Mouse (Mus musculus) hindbrain, postnatal 0 days (tissue): Measurements from ENCODE around the gene Gm20662. TPM values are rescaled to one million over a fixed set of nuclear protein-coding genes. Genes with fewer than 3 reads are reported as not detected.

Source experiments
- ATAC-seq: fragments of 200-750 bp; cut with Nextera tagmentation; 2 replicates; pipeline ENCODE4 v1.8.0; 2017; ENCODE audit warnings: mild to moderate bottlenecking, moderate TSS enrichment, moderate library complexity
- DNase-seq: peaks from one replicate; pipeline ENCODE4 v3.0.0-alpha.2; 2015; ENCODE audit warnings: low spot score
- H3K27ac ChIP-seq: fragments of 300-500 bp; sonication (generic); 2 replicates; pipeline ENCODE4 v1.5.1; 2014; ENCODE audit warnings: mild to moderate bottlenecking
- H3K27me3 ChIP-seq: fragments of 300-500 bp; sonication (generic); 2 replicates; pipeline ENCODE4 v1.6.1; 2014; ENCODE audit warnings: low read length, mixed read lengths; ENCODE audit not compliant: insufficient read depth
- H3K36me3 ChIP-seq: fragments of 300-500 bp; sonication (generic); 2 replicates; pipeline ENCODE4 v1.6.1; 2014; ENCODE audit warnings: low read length, mixed read lengths; ENCODE audit not compliant: insufficient read depth
- H3K4me1 ChIP-seq: fragments of 300-500 bp; sonication (generic); 2 replicates; pipeline ENCODE4 v1.6.1; 2014; ENCODE audit warnings: antibody characterized with exemption, low read length, mixed read lengths; ENCODE audit not compliant: insufficient read depth
- H3K4me2 ChIP-seq: fragments of 300-500 bp; sonication (generic); 2 replicates; pipeline ENCODE4 v1.6.1; 2014; ENCODE audit warnings: low read depth, mild to moderate bottlenecking, low read length, moderate library complexity, mixed read lengths
- H3K4me3 ChIP-seq: fragments of 300-500 bp; sonication (generic); 2 replicates; pipeline ENCODE4 v1.5.1; 2014; ENCODE audit warnings: low read length
- H3K9ac ChIP-seq: fragments of 300-500 bp; sonication (generic); replicated peaks from 2 replicates; pipeline ENCODE4 v1.6.1; 2014; ENCODE audit warnings: mild to moderate bottlenecking, low read length, moderate library complexity, mixed read lengths
- H3K9me3 ChIP-seq: fragments of 300-500 bp; sonication (generic); 2 replicates; pipeline ENCODE4 v1.6.1; 2016; ENCODE audit warnings: low read length, mixed read lengths
- CTCF ChIP-seq: IDR thresholded peaks from 2 replicates; pipeline ENCODE4 v1.5.1; 2016; ENCODE audit warnings: antibody characterized with exemption, control low read depth, low read depth
- WGBS: fragments of 180-500 bp; shearing (Covaris S2); extraction: QIAGEN DNeasy Blood & Tissue Kit; methylation state at CpG from one replicate; pipeline ENCODE4 v1.1.7; 2014; 5-methylcytosine and 5-hydroxymethylcytosine counted together
- polyA plus RNA-seq: library from polyadenylated mRNA; unstranded; fragments of >200 nt; fragmentation: Nextera tagmentation; extraction: Ambion mirVana; gene quantifications from 2 replicates; pipeline ENCODE4 v1.2.1, GENCODE M21; 2015
- total RNA-seq: library from RNA; depleted of rRNA; stranded (reverse); fragments of >200 nt; gene quantifications from 2 replicates; pipeline ENCODE4 v1.2.3, GENCODE M21; 2014

The Gm20662 gene
- total and polyA plus RNA-seq, 2 experiments from 2014 or later = 3.3 TPM; not detected in 1

GRCm38 (mm10) chr9:107974491-107975171, 21.5 kb upstream of the Gm20662 start:
- H3K27ac ChIP-seq = no peak overlapping the region
- no peaks in the 10 kb centered on the region for H3K27me3 ChIP-seq
- no peak for ATAC-seq
- H3K4me1 ChIP-seq = no peaks in the 10 kb centered on the region
- TF ChIP-seq CTCF = no peak
- H3K4me3 ChIP-seq = no peak overlapping the region
- H3K36me3 ChIP-seq = no peaks in the 10 kb centered on the region
- no peak overlapping the region for H3K4me2 ChIP-seq
- no peak for DNase-seq
- 83% methylated on average over 10 of the region's 10 CpGs for WGBS
- H3K9me3 ChIP-seq = no peaks in the 10 kb centered on the region
- no peak overlapping the region for H3K9ac ChIP-seq

GRCm38 (mm10) chr9:107975399-107976386, 20.5 kb upstream of the Gm20662 start, which contains the start of gene Uba7:
TSS of gene Uba7 (plus strand) at chr9:107975505.
- no peak for ATAC-seq
- DNase-seq = no peak
- no peak within 1 kb of the TSS for H3K27ac ChIP-seq
- H3K9ac ChIP-seq = no peak within 1 kb of the TSS
- H3K27me3 ChIP-seq = no peaks in the 10 kb centered on the region
- 0 out of 2 replicates have a peak within 1 kb of the TSS, but pooled peaks have one; percentile 18 for H3K4me2 ChIP-seq
- no peaks in the 10 kb centered on the region for H3K9me3 ChIP-seq
- 77% methylated on average over 12 of the region's 12 CpGs for WGBS
- no peak for TF ChIP-seq CTCF
- H3K4me3 ChIP-seq = no peak within 1 kb of the TSS
- H3K4me1 ChIP-seq = no peaks in the 10 kb centered on the region
- no peaks in the 10 kb centered on the region for H3K36me3 ChIP-seq

- no peaks in the 10 kb centered on the region for H3K27me3 ChIP-seq
- H3K4me2 ChIP-seq = no peak overlapping the region
- H3K9me3 ChIP-seq = no peaks in the 10 kb centered on the region
- no peak overlapping the region for H3K9ac ChIP-seq
- no peak for TF ChIP-seq CTCF
- no peak overlapping the region for H3K27ac ChIP-seq
- DNase-seq (no peak), ATAC-seq (no peak)
- no peak overlapping the region for H3K4me3 ChIP-seq
- no peaks in the 10 kb centered on the region for H3K36me3 ChIP-seq
- 86% methylated on average over 12 of the region's 12 CpGs for whole genome bisulfite sequencing
- peaks cover 10% of the 10 kb centered on the region; the same call in 1 of the 2 replicates for H3K4me1 ChIP-seq
Observed at GRCm38 (mm10) chr9:107978815-107979214, 17.3 kb upstream of the Gm20662 start.

GRCm38 (mm10) chr9:107981684-107982605, 14.2 kb upstream of the Gm20662 start:
- H3K9me3 ChIP-seq = no peaks in the 10 kb centered on the region
- peak overlapping the region; percentile 79 for H3K27ac ChIP-seq
- ATAC-seq (no peak), DNase-seq (no peak)
- no peaks in the 10 kb centered on the region for H3K27me3 ChIP-seq
- 55% methylated on average over 6 of the region's 7 CpGs for WGBS
- TF ChIP-seq CTCF = no peak
- H3K4me1 ChIP-seq = peaks cover 10% of the 10 kb centered on the region; the same call in 1 of the 2 replicates
- no peak overlapping the region for H3K9ac ChIP-seq
- no peak overlapping the region for H3K4me3 ChIP-seq
- peak overlapping the region; percentile 85; the same call in 1 of the 2 replicates for H3K4me2 ChIP-seq
- no peaks in the 10 kb centered on the region for H3K36me3 ChIP-seq

- H3K4me2 ChIP-seq = peak within 1 kb of the TSS; percentile 85; the same call in 1 of the 2 replicates
- H3K27me3 ChIP-seq = no peaks in the 10 kb centered on the region
- H3K9ac ChIP-seq = peak within 1 kb of the TSS; percentile 37; the same call in 1 of the 2 replicates
- ATAC-seq (peak; percentile 43; the same call in 1 of the 2 replicates), DNase-seq (peak; percentile 60)
- WGBS = 39% methylated on average over 14 of the region's 14 CpGs
- no peaks in the 10 kb centered on the region for H3K36me3 ChIP-seq
- peak within 1 kb of the TSS; percentile 79 for H3K27ac ChIP-seq
- no peaks in the 10 kb centered on the region for H3K9me3 ChIP-seq
- no peak for TF ChIP-seq CTCF
- H3K4me3 ChIP-seq = no peak within 1 kb of the TSS
- H3K4me1 ChIP-seq = peaks cover 10% of the 10 kb centered on the region; the same call in 1 of the 2 replicates
Observed at GRCm38 (mm10) chr9:107982681-107983346, 13.3 kb upstream of the Gm20662 start, which contains the start of gene Gm20661. TSS of gene Gm20661 (plus strand) at chr9:107983058.
